Mouse (Mus musculus): Measurements from ENCODE around the gene Cgn. TPM values are rescaled to one million over a fixed set of nuclear protein-coding genes. Genes with fewer than 3 reads are reported as not detected.
A peak's percentile ranks its signal among the peaks of the same experiment; 100 is the strongest.

Cgn gene
- polyA plus RNA-seq, 1 experiment from 2014 or later, result 6.5 TPM

DNA sequence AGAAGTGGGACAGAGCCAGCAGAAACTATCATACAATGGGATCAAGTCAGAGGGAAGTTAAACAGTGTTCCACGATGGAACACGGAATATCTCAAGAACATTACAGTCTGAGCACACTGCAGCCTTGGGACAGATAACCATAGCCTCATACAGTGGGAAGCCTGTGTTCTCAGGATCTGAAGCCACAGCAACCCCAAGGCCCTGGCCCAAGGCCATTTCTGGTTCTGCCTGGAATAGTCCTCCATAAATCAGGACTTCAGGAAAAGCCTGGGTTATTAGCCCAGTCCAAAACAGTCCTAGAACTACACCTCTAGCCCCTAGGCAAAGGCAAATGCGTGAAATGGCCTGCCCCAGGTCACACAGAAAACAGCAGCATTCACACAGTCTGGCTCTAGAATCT, 27.4 kb upstream of the Cgn start:
- DNase-seq (ENCODE audit: low spot score), result no peak
- Histone ChIP-seq H3K4me3 (no peak overlapping the region), H3K36me3 (no peaks in the 10 kb centered on the region), H3K27ac (no peak overlapping the region), H3K4me1 (no peaks in the 10 kb centered on the region), H3K27me3 (ENCODE audit: low read depth, poor library complexity, severe bottlenecking) (no peaks in the 10 kb centered on the region; the same call in 1 of the 2 replicates), H3K9me3 (replicated peaks) (no peaks in the 10 kb centered on the region)
- 88% methylated on average over 3 of the region's 3 CpGs for WGBS

DNA sequence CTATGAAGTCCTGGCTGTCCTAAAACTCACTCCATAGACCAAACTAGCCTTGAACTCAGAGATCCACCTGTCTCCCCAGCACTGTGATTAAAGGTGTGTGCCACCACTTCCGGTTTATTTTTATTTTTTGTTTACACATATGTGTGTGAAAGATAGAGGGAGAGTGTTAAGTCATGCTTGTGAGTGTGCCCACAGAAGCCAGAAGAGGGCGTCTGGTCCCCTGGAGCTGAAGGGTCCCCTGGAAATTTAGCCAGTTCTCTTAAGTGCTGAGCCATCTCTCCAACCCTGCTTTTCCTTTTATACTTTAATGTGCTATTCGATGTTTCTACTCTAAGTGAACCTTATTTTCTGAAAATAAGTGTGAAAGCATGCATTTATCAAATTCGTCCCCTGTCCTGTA, 25.3 kb upstream of the Cgn start:
- H3K9me3 ChIP-seq (replicated peaks), result no peaks in the 10 kb centered on the region
- DNase-seq (ENCODE audit: low spot score), result no peak
- H3K4me1 ChIP-seq, result no peaks in the 10 kb centered on the region
- H3K27me3 ChIP-seq (ENCODE audit: low read depth, poor library complexity, severe bottlenecking), result no peaks in the 10 kb centered on the region; the same call in 1 of the 2 replicates
- H3K27ac ChIP-seq, result no peak overlapping the region
- 20% methylated on average over 4 of the region's 4 CpGs for WGBS
- no peaks in the 10 kb centered on the region for H3K36me3 ChIP-seq
- H3K4me3 ChIP-seq, result no peak overlapping the region

DNA sequence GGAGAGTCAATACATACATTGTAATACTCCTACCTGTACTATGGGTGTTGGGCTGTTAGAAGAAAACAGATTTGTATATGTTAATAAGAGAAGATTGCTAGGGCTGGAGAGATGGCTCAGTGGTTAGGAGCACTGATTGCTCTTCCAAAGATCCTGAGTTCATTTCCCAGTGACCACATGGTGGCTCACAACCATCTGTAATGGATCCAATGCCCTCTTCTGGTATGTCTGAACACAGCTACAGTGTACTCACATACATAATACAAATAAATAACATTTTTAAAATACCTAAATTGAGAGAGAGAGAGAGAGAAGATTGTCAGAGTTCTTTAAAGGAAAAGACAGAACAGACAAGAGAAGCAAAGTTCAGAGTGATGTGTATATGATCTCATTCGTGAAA, 22.0 kb upstream of the Cgn start:
- H3K36me3 ChIP-seq, result no peaks in the 10 kb centered on the region
- DNase-seq (ENCODE audit: low spot score), result no peak
- no peak overlapping the region for H3K27ac ChIP-seq
- H3K9me3 ChIP-seq (replicated peaks), result no peaks in the 10 kb centered on the region
- peaks cover 8% of the 10 kb centered on the region; the same call in 1 of the 2 replicates for H3K27me3 ChIP-seq (ENCODE audit: low read depth, poor library complexity, severe bottlenecking)
- H3K4me3 ChIP-seq, result no peak overlapping the region
- peaks cover 11% of the 10 kb centered on the region for H3K4me1 ChIP-seq
- WGBS, result 92% methylated on average over 1 of the region's 1 CpGs

DNA sequence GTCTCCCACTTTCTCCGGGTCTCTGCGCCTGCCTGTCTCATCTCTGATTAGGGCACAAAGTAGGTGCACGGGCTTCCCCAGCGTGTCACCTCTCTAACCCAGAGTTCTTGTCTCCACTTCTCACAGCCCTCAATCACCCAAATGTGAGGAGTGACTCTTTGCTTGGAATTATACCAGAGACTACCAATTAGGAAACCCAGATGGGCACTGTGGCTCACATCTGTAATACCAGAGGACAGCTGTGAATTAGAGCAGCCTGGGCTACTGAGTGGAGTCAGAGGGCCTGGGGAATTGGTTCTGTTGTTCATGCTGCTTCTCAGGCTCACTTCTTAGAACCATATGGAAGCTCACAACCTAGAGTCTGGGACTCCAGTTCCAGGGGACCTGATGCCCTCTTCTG, 18.7 kb upstream of the Cgn start:
- 80% methylated on average over 4 of the region's 4 CpGs for WGBS
- Histone ChIP-seq H3K27ac (no peak overlapping the region), H3K36me3 (no peaks in the 10 kb centered on the region)

DNA sequence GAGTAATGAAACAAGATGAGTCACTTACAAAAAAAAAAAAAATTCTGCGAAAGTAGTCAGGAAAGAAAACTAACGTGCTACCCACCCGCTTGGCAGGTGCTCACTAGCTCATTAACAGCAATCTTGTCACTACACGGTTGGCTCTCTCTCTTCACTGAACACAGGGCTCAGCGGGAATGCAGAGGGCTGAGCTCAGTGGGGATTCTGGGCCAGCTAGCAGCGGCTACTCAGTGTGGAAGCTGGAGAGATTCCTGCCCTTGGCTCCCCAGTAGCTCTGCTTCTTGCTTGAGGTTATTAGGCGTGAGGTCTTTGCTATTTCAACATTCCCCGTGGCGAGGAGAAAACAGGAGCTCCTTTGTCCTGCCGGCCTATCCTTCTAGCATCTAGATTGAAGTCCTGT, 17.9 kb upstream of the Cgn start:
- 19% methylated on average over 10 of the region's 10 CpGs for WGBS

More for the DNA sequence above, 18.7 kb upstream of the Cgn start:
- Histone ChIP-seq H3K27me3 (ENCODE audit: low read depth, poor library complexity, severe bottlenecking) (peaks cover 12% of the 10 kb centered on the region; the same call in 1 of the 2 replicates), H3K9me3 (replicated peaks) (no peaks in the 10 kb centered on the region), H3K4me3 (no peak overlapping the region), H3K4me1 (peaks cover 11% of the 10 kb centered on the region)
- DNase-seq (ENCODE audit: low spot score), result no peak

DNA sequence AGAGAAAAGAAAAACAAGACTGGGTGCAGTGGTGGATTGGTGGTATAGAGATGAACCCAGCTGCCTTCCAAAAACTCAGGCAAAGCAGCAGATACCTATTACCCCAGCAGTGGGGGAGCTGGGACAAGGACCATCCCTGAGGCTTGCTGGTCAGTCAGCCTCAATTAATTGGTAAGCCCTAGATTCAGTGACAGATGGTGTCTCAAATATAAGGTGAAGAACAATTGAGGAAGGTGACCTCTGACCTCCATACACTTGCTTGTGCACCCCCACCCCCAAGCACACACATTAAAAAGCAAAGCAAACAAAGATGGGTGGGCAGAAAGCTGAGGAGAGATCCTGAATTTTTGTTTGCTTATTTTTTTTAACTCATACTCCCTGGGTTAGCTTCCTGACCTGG, 9.9 kb upstream of the Cgn start:
- Histone ChIP-seq H3K27ac (no peak overlapping the region), H3K9me3 (replicated peaks) (no peaks in the 10 kb centered on the region), H3K4me1 (no peaks in the 10 kb centered on the region; the same call in 1 of the 2 replicates), H3K4me3 (no peak overlapping the region), H3K27me3 (ENCODE audit: low read depth, poor library complexity, severe bottlenecking) (no peaks in the 10 kb centered on the region), H3K36me3 (no peaks in the 10 kb centered on the region)
- no peak for DNase-seq (ENCODE audit: low spot score)

More for the DNA sequence above, 17.9 kb upstream of the Cgn start:
- Histone ChIP-seq H3K9me3 (replicated peaks) (no peaks in the 10 kb centered on the region), H3K4me3 (no peak overlapping the region), H3K36me3 (no peaks in the 10 kb centered on the region), H3K27ac (no peak overlapping the region), H3K4me1 (peaks cover 11% of the 10 kb centered on the region), H3K27me3 (ENCODE audit: low read depth, poor library complexity, severe bottlenecking) (peaks cover 12% of the 10 kb centered on the region; the same call in 1 of the 2 replicates)
- no peak for DNase-seq (ENCODE audit: low spot score)

DNA sequence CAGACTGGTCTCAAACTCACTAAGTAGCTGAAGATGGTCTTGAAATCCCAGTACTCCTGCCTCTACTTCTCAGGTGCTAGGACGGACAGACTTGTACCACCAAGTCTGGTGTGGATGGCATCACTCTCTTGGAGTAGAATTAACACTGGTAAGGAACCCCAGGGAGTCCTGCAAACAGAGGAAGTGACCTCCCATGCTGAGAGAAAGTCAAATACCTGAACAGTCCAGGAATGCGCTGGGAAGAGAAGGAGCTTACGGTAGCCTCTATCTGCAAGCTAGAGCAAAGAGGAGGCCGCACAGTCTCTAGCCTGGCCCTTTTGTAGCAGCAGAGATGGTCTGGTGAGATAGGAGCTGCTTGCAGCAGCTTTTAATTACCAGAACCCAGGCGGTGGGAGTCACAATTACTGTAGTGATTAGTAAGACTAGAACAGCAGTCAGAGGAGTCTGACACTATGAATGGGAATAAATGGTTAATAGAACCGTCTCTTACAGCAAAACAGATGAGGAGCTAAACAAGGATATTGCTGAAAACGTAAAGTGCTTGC, 9.4 kb upstream of the Cgn start:
- WGBS, result 47% methylated on average over 7 of the region's 7 CpGs
- no peaks in the 10 kb centered on the region for H3K27me3 ChIP-seq (ENCODE audit: low read depth, poor library complexity, severe bottlenecking)
- H3K4me1 ChIP-seq, result no peaks in the 10 kb centered on the region; the same call in 1 of the 2 replicates
- H3K9me3 ChIP-seq (replicated peaks), result no peaks in the 10 kb centered on the region
- no peak overlapping the region for H3K27ac ChIP-seq
- no peak overlapping the region for H3K4me3 ChIP-seq
- no peaks in the 10 kb centered on the region for H3K36me3 ChIP-seq
- no peak for DNase-seq (ENCODE audit: low spot score)

DNA sequence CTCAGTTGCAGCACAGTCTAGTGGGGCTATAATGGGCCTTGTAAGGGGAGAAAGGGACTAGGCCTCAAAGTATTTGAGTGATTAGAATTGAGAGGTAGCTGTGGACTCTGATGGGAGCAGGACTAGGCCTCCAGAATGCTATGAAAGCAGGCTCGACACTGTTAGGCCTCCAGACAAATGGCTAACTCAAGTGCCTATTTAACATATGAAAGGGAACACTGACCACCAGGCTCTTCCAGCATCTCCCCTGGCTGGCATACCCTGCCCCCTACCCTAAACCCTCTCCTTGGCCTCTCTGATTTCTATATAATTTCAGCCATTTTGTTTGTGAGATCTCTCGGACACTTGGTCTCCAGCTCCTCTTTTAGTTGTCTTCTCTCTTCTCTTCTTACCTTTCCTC, 8.1 kb upstream of the Cgn start:
- H3K36me3 ChIP-seq, result no peaks in the 10 kb centered on the region
- H3K9me3 ChIP-seq (replicated peaks), result no peaks in the 10 kb centered on the region
- H3K4me1 ChIP-seq, result no peaks in the 10 kb centered on the region
- no peak overlapping the region for H3K27ac ChIP-seq
- DNase-seq (ENCODE audit: low spot score), result no peak
- WGBS, result 70% methylated on average over 2 of the region's 2 CpGs
- H3K4me3 ChIP-seq, result no peak overlapping the region
- no peaks in the 10 kb centered on the region for H3K27me3 ChIP-seq (ENCODE audit: low read depth, poor library complexity, severe bottlenecking)

DNA sequence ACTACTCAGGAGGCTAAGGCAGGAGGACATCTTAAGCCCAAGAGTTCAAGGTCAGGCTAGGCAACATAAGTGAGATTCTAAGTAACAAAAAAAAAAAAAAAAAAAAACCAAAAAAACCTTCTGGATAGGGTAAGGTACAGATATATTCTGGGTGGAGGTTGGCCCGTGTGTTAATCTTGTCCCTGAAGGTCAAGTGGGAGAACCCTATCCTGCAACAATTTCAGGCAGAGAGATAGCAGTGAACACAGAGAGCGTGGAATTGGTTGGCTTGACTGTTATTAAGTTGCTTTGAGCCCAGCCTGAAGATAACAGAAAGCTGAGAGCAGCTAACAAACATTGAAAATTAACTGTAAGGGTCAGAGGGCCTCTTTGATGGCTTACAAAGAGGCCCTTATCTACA, 7.4 kb upstream of the Cgn start:
- Histone ChIP-seq H3K36me3 (no peaks in the 10 kb centered on the region), H3K4me3 (no peak overlapping the region), H3K27me3 (ENCODE audit: low read depth, poor library complexity, severe bottlenecking) (no peaks in the 10 kb centered on the region), H3K9me3 (replicated peaks) (no peaks in the 10 kb centered on the region), H3K27ac (no peak overlapping the region), H3K4me1 (no peaks in the 10 kb centered on the region)
- no peak for DNase-seq (ENCODE audit: low spot score)
- WGBS, result 87% methylated on average over 2 of the region's 2 CpGs

DNA sequence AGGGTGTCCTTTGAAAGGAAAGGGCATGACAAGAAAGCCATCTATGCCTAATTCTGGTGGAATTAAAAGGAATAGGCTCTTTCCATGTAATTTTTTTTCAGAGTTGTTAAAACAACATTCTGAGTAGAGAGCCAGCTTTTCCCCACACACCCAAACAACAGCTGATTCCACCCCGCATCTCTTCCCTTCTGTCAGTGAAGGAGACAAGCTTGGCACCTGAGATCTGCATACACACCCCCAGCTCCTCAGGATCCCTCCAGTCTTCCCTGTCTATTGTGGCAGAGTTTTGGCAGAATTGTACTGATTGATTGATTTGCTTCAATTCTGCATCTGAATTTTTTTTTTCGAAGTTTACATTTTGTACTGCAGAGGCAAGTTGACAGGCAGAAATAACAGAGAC, 6.0 kb upstream of the Cgn start:
- peaks cover 7% of the 10 kb centered on the region; the same call in 1 of the 2 replicates for H3K27me3 ChIP-seq (ENCODE audit: low read depth, poor library complexity, severe bottlenecking)
- DNase-seq (ENCODE audit: low spot score), result no peak
- 83% methylated on average over 2 of the region's 2 CpGs for WGBS
- no peak overlapping the region for H3K4me3 ChIP-seq
- H3K4me1 ChIP-seq, result peaks cover 3% of the 10 kb centered on the region
- H3K36me3 ChIP-seq, result no peaks in the 10 kb centered on the region
- H3K27ac ChIP-seq, result no peak overlapping the region
- no peaks in the 10 kb centered on the region for H3K9me3 ChIP-seq (replicated peaks)

DNA sequence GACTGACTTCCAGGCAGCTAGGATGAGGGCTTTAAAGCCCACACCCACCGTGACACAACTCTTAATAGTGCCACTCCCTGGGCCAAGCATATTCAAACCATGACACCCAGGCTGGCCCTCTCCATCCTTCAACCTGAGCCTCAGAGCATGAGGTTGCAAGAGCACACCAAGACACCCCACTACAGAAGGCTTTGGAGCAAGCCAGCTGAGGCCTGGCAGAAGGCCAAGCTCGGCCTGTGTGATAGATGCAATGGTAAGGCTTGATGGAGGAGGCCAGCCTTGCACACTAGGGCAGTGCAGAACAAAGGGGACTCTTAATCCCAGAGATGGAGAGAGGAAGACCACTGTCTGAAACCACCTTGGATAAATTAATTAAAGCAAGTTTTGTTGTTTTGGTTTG, 3.2 kb upstream of the Cgn start:
- WGBS, result 86% methylated on average over 2 of the region's 2 CpGs

DNA sequence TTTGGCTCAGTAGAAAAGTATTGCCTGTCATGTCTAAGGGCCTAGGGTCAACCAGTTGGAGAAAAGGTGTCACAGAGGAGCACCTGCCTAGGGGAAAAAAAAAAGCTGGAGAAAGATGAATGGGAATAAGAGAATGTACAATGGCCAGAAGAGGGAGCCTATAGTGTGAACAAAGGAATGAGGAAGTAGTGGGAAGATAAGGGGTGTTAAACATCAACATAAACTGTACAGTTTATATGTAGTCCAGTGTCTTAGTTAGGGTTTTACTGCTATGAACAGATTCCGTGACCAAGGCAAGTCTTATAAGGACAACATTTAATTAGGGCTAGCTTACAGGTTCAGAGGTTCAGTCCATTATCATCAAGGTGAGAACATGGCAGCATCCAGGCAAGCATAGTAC, 2.8 kb upstream of the Cgn start:
- peaks cover 28% of the 10 kb centered on the region for H3K27me3 ChIP-seq (ENCODE audit: low read depth, poor library complexity, severe bottlenecking)
- WGBS, result 70% methylated on average over 1 of the region's 1 CpGs

More for the DNA sequence above, 3.2 kb upstream of the Cgn start:
- H3K4me1 ChIP-seq, result peaks cover 15% of the 10 kb centered on the region
- H3K36me3 ChIP-seq, result no peaks in the 10 kb centered on the region
- no peak for DNase-seq (ENCODE audit: low spot score)
- H3K9me3 ChIP-seq (replicated peaks), result no peaks in the 10 kb centered on the region
- H3K27ac ChIP-seq, result no peak overlapping the region
- no peak overlapping the region for H3K4me3 ChIP-seq
- peaks cover 23% of the 10 kb centered on the region for H3K27me3 ChIP-seq (ENCODE audit: low read depth, poor library complexity, severe bottlenecking)

DNA sequence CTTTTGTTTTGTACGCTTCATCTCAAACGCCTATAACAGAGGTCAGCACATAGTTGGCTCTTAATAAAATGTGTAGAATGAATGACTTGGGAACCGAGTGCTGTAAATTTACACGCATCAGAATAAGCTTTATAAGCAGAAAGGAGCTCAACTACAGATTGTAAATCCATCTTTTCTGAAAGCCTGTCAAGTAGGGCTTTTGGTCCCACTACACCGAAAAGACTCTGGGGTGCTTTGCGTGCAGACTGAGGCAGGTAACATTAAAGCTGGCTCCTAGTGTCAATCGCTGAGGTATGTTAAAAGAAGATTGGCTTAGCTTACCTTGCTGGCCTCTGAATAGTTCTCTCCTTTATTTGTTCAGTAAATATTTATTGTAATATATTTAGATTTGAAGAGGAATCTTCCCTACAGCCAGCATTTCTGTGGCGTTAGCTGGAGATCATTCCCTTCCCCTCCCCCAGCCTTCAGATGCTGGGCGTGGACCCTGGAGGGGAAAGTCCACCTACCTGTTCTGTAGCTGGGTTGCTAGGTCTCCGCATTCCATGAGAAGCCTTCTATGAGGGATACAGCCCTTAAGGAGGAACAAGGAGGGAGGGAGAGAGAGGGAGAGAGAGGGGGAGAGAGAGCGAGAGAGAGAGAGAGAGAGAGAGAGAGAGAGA, 959 bp upstream of the Cgn start:
- H3K4me3 ChIP-seq, result peak overlapping the region; percentile 60
- H3K27me3 ChIP-seq (ENCODE audit: low read depth, poor library complexity, severe bottlenecking), result peaks cover 33% of the 10 kb centered on the region
- 2% methylated on average over 10 of the region's 11 CpGs for WGBS
- no peaks in the 10 kb centered on the region for H3K36me3 ChIP-seq
- H3K9me3 ChIP-seq (replicated peaks), result no peaks in the 10 kb centered on the region
- H3K4me1 ChIP-seq, result peaks cover 15% of the 10 kb centered on the region
- DNase-seq (ENCODE audit: low spot score), result no peak
- no peak overlapping the region for H3K27ac ChIP-seq

More for the DNA sequence above, 2.8 kb upstream of the Cgn start:
- Histone ChIP-seq H3K4me3 (no peak overlapping the region), H3K9me3 (replicated peaks) (no peaks in the 10 kb centered on the region), H3K27ac (no peak overlapping the region), H3K36me3 (no peaks in the 10 kb centered on the region), H3K4me1 (peaks cover 15% of the 10 kb centered on the region)
- DNase-seq (ENCODE audit: low spot score), result no peak

Data from limb, embryonic 10.5 days (tissue).